In genomic region chr3:107332960-107333380, GRCm38 (mm10) we compare ENCODE assay signal across 7 mouse cellular contexts. TPM values are rescaled to one million over a fixed set of nuclear protein-coding genes. Genes with fewer than 3 reads are reported as not detected.
DNase-seq lines count a peak whose midpoint lies in the region; ATAC-seq and TF ChIP-seq lines count a peak whose summit lies in the region.

No protein-coding gene starts in this region.

- H3K4me1 ChIP-seq in embryonic facial prominence, embryonic 12.5 days, result peaks cover 25% of the 10 kb centered on the region
- H3K4me1 ChIP-seq in limb, embryonic 10.5 days, result peaks cover 38% of the 10 kb centered on the region
- H3K4me1 ChIP-seq in midbrain, embryonic 12.5 days, result peaks cover 26% of the 10 kb centered on the region
- peaks cover 19% of the 10 kb centered on the region for H3K4me1 ChIP-seq in small intestine, adult 2 months (ENCODE audit: control insufficient read depth, insufficient read depth, insufficient read length, low read length)

- TF ChIP-seq POLR2A in small intestine, adult 2 months (IDR thresholded peaks at IDR 0.05; ENCODE audit: low read depth, low read length), result peak; percentile 79

- no peaks in the 10 kb centered on the region for H3K9me3 ChIP-seq in embryonic facial prominence, embryonic 12.5 days
- no peaks in the 10 kb centered on the region for H3K9me3 ChIP-seq in limb, embryonic 10.5 days (replicated peaks)
- no peaks in the 10 kb centered on the region for H3K9me3 ChIP-seq in midbrain, embryonic 12.5 days

- whole genome bisulfite sequencing in embryonic facial prominence, embryonic 12.5 days, result under 1% methylated on average over 37 of the region's 37 CpGs
- under 1% methylated on average over 37 of the region's 37 CpGs for WGBS in limb, embryonic 10.5 days
- WGBS in midbrain, embryonic 12.5 days, result under 1% methylated on average over 37 of the region's 37 CpGs
- under 1% methylated on average over 37 of the region's 37 CpGs for WGBS in small intestine, adult 2 months

- peak overlapping the region; percentile 80 for H3K4me3 ChIP-seq in embryonic facial prominence, embryonic 12.5 days
- H3K4me3 ChIP-seq in limb, embryonic 10.5 days, result peak overlapping the region; percentile 97
- peak overlapping the region; percentile 94 for H3K4me3 ChIP-seq in midbrain, embryonic 12.5 days
- H3K4me3 ChIP-seq in small intestine, adult 2 months (ENCODE audit: low read depth, low read length), result peak overlapping the region; percentile 84

- H3K4me2 ChIP-seq in embryonic facial prominence, embryonic 12.5 days (replicated peaks), result peak overlapping the region; percentile 98; the same call in 1 of the 2 replicates
- peak overlapping the region; percentile 97 for H3K4me2 ChIP-seq in midbrain, embryonic 12.5 days (replicated peaks)

- peak overlapping the region; percentile 98 for H3K27ac ChIP-seq in embryonic facial prominence, embryonic 12.5 days
- H3K27ac ChIP-seq in limb, embryonic 10.5 days, result peak overlapping the region; percentile 98
- peak overlapping the region; percentile 95 for H3K27ac ChIP-seq in midbrain, embryonic 12.5 days (replicated peaks)
- H3K27ac ChIP-seq in small intestine, adult 2 months (ENCODE audit: insufficient read depth, low read depth, low read length), result peak overlapping the region; percentile 96

- DNase-seq in adrenal gland, postnatal 36 days, result peak; percentile 93 to 94
- peak; percentile 99 for DNase-seq in kidney, adult 11 months
- peak; percentile 89 for DNase-seq in limb, embryonic 10.5 days (ENCODE audit: low spot score)

- no peaks in the 10 kb centered on the region for H3K27me3 ChIP-seq in embryonic facial prominence, embryonic 12.5 days
- H3K27me3 ChIP-seq in limb, embryonic 10.5 days (ENCODE audit: low read depth, poor library complexity, severe bottlenecking), result no peaks in the 10 kb centered on the region
- H3K27me3 ChIP-seq in midbrain, embryonic 12.5 days, result no peaks in the 10 kb centered on the region
- no peaks in the 10 kb centered on the region for H3K27me3 ChIP-seq in small intestine, adult 2 months (ENCODE audit: control insufficient read depth, insufficient read depth, low read length)

- H3K36me3 ChIP-seq in embryonic facial prominence, embryonic 12.5 days, result peaks cover 18% of the 10 kb centered on the region
- H3K36me3 ChIP-seq in limb, embryonic 10.5 days, result peaks cover 37% of the 10 kb centered on the region
- peaks cover 16% of the 10 kb centered on the region for H3K36me3 ChIP-seq in midbrain, embryonic 12.5 days
- H3K36me3 ChIP-seq in small intestine, adult 2 months (ENCODE audit: control insufficient read depth, insufficient read depth, low read length), result peaks cover 13% of the 10 kb centered on the region

- ATAC-seq in embryonic facial prominence, embryonic 12.5 days (ENCODE audit: insufficient number of reproducible peaks, insufficient read depth, low FRiP score, low TSS enrichment), result peak; percentile 97
- ATAC-seq in granulocyte monocyte progenitor cell, adult 5-6 weeks (replicated peaks; ENCODE audit: poor library complexity, severe bottlenecking), result peak; percentile 74
- peak; percentile 96 for ATAC-seq in midbrain, embryonic 12.5 days (ENCODE audit: low FRiP score, low read depth)

- no peak for TF ChIP-seq CTCF in small intestine, adult 2 months (IDR thresholded peaks at IDR 0.05; ENCODE audit: extremely low read depth, insufficient read length, insufficient replicate concordance, low read depth, low read length)

- peak overlapping the region; percentile 93 for H3K9ac ChIP-seq in embryonic facial prominence, embryonic 12.5 days
- peak overlapping the region; percentile 90 for H3K9ac ChIP-seq in midbrain, embryonic 12.5 days (replicated peaks)

RNA-seq across cellular contexts. Expression of gene Rbm15, which starts 0.5 kb away (rescaled TPM):
- total RNA-seq in adrenal gland, postnatal 36 days (2021), result 10 to 100 TPM; 36.5 to 40.8 TPM
- polyA plus RNA-seq in embryonic facial prominence, embryonic 12.5 days (2016; fragmentation: Nextera tagmentation; extraction: Ambion mirVana), result 17.0 and 17.9 TPM in 2 replicates
- 46.9 and 51.3 TPM in 2 replicates for total RNA-seq in granulocyte monocyte progenitor cell, adult 5-6 weeks (2014; fragmentation: Nextera tagmentation)
- total RNA-seq in granulocyte monocyte progenitor cell, adult 5-6 weeks (2017), result 28.4 and 32.1 TPM in 2 replicates
- 17.2 and 17.4 TPM in 2 replicates for polyA plus RNA-seq in limb, embryonic 10.5 days (2016; fragmentation: Nextera tagmentation; extraction: Ambion mirVana)
- polyA plus RNA-seq in midbrain, embryonic 12.5 days (2016; fragmentation: Nextera tagmentation; extraction: Ambion mirVana), result 15.7 and 17.5 TPM in 2 replicates
- 2.7 and 5.6 TPM in 2 replicates for polyA plus RNA-seq in small intestine, adult 2 months (2012; rRNA removed)

RNA-seq across cellular contexts. Expression of gene Slc16a4, which starts 41.9 kb away (rescaled TPM):
- total RNA-seq in adrenal gland, postnatal 36 days (2021), result under 1 TPM; 0.23 to 0.63 TPM
- polyA plus RNA-seq in embryonic facial prominence, embryonic 12.5 days (2016; fragmentation: Nextera tagmentation; extraction: Ambion mirVana), result 5.4 and 6.9 TPM in 2 replicates
- total RNA-seq in granulocyte monocyte progenitor cell, adult 5-6 weeks (2014; fragmentation: Nextera tagmentation), result not detected in 2 replicates
- not detected in 2 replicates for total RNA-seq in granulocyte monocyte progenitor cell, adult 5-6 weeks (2017)
- 1.9 and 4.2 TPM in 2 replicates for polyA plus RNA-seq in limb, embryonic 10.5 days (2016; fragmentation: Nextera tagmentation; extraction: Ambion mirVana)
- 3.7 TPM in 2 replicates for polyA plus RNA-seq in midbrain, embryonic 12.5 days (2016; fragmentation: Nextera tagmentation; extraction: Ambion mirVana)
- polyA plus RNA-seq in small intestine, adult 2 months (2012; rRNA removed), result not detected in 2 replicates

RNA-seq across cellular contexts. Expression of gene Lamtor5, which starts 54.3 kb away (rescaled TPM):
- 10 to 100 TPM; 83.2 to 87.6 TPM for total RNA-seq in adrenal gland, postnatal 36 days (2021)
- polyA plus RNA-seq in embryonic facial prominence, embryonic 12.5 days (2016; fragmentation: Nextera tagmentation; extraction: Ambion mirVana), result 167 and 174 TPM in 2 replicates
- 125 and 167 TPM in 2 replicates for total RNA-seq in granulocyte monocyte progenitor cell, adult 5-6 weeks (2014; fragmentation: Nextera tagmentation)
- total RNA-seq in granulocyte monocyte progenitor cell, adult 5-6 weeks (2017), result 57.3 and 64.8 TPM in 2 replicates
- polyA plus RNA-seq in limb, embryonic 10.5 days (2016; fragmentation: Nextera tagmentation; extraction: Ambion mirVana), result 174 and 179 TPM in 2 replicates
- 160 and 167 TPM in 2 replicates for polyA plus RNA-seq in midbrain, embryonic 12.5 days (2016; fragmentation: Nextera tagmentation; extraction: Ambion mirVana)
- 31.1 and 55.1 TPM in 2 replicates for polyA plus RNA-seq in small intestine, adult 2 months (2012; rRNA removed)

Comparison
In these comparisons a context has a peak if more than half of its experiments do, and no peak if none do; other contexts are left out.
1. Peak in every context shown above with its lines: DNase-seq, ATAC-seq, H3K4me3 ChIP-seq and H3K27ac ChIP-seq.